Mouse (Mus musculus): ENCODE data around the gene Stat2. TPM values are rescaled to one million over a fixed set of nuclear protein-coding genes. Genes with fewer than 3 reads are reported as not detected.

The Stat2 gene
- polyA plus RNA-seq, 1 experiment from 2014 or later: 12.1 TPM

- DNase-seq: no peak
- Histone ChIP-seq H3K36me3 (replicated peaks; ENCODE audit: insufficient read depth, low read length) (peaks cover 3% of the 10 kb centered on the region; the same call in 1 of the 2 replicates), H3K27ac (ENCODE audit: low read depth) (peak overlapping the region; percentile 88), H3K9ac (replicated peaks) (peak overlapping the region; percentile 92), H3K9me3 (ENCODE audit: low read length) (no peaks in the 10 kb centered on the region), H3K4me3 (ENCODE audit: low read depth, low read length) (peak overlapping the region; percentile 65), H3K27me3 (ENCODE audit: insufficient read depth, low read length) (no peaks in the 10 kb centered on the region), H3K4me1 (ENCODE audit: insufficient read depth) (peaks cover 35% of the 10 kb centered on the region), H3K4me2 (ENCODE audit: low read depth, low read length) (peak overlapping the region; percentile 87)
- ATAC-seq: peak; percentile 28
- WGBS (ENCODE audit: insufficient replicate concordance): under 1% methylated on average over 9 of the region's 9 CpGs
- TF ChIP-seq CTCF (IDR thresholded peaks at IDR 0.05; ENCODE audit: low read depth) (0 out of 2 replicates have a peak, but pooled peaks have one; percentile 5), EP300 (IDR thresholded peaks at IDR 0.05; ENCODE audit: low read depth) (no peak)
These were observed 32.4 kb downstream of the Stat2 start for GRCm38 (mm10) chr10:128302785-128303125.

- Histone ChIP-seq H3K9ac (replicated peaks) (peak within 1 kb of the TSS; percentile 92), H3K36me3 (replicated peaks; ENCODE audit: insufficient read depth, low read length) (peaks cover 9% of the 10 kb centered on the region)
- WGBS (ENCODE audit: insufficient replicate concordance): under 1% methylated on average over 37 of the region's 37 CpGs
These were observed 33.0 kb downstream of the Stat2 start, which contains the start of gene Pan2 for GRCm38 (mm10) chr10:128303126-128304021. TSS of gene Pan2 (plus strand) at chr10:128303335.

GRCm38 (mm10) chr10:128309654-128310053, 39.3 kb downstream of the Stat2 start:
- DNase-seq (no peak), ATAC-seq (no peak)
- TF ChIP-seq EP300 (IDR thresholded peaks at IDR 0.05; ENCODE audit: low read depth): no peak
- no peak for TF ChIP-seq CTCF (IDR thresholded peaks at IDR 0.05; ENCODE audit: low read depth)
- 89% methylated on average over 7 of the region's 7 CpGs for WGBS (ENCODE audit: insufficient replicate concordance)
- Histone ChIP-seq H3K4me2 (ENCODE audit: low read depth, low read length) (no peak overlapping the region), H3K9me3 (ENCODE audit: low read length) (no peaks in the 10 kb centered on the region), H3K4me1 (ENCODE audit: insufficient read depth) (peaks cover 6% of the 10 kb centered on the region), H3K36me3 (replicated peaks; ENCODE audit: insufficient read depth, low read length) (peaks cover 55% of the 10 kb centered on the region), H3K4me3 (ENCODE audit: low read depth, low read length) (no peak overlapping the region), H3K27me3 (ENCODE audit: insufficient read depth, low read length) (no peaks in the 10 kb centered on the region), H3K9ac (replicated peaks) (no peak overlapping the region), H3K27ac (ENCODE audit: low read depth) (no peak overlapping the region)

More at GRCm38 (mm10) chr10:128303126-128304021, 33.0 kb downstream of the Stat2 start, which contains the start of gene Pan2:
- H3K4me2 ChIP-seq (ENCODE audit: low read depth, low read length): peak within 1 kb of the TSS; percentile 87
- peak within 1 kb of the TSS; percentile 88 for H3K27ac ChIP-seq (ENCODE audit: low read depth)
- H3K4me1 ChIP-seq (ENCODE audit: insufficient read depth): peaks cover 31% of the 10 kb centered on the region
- ATAC-seq: peak; percentile 99
- TF ChIP-seq CTCF (IDR thresholded peaks at IDR 0.05; ENCODE audit: low read depth): no peak
- TF ChIP-seq EP300 (IDR thresholded peaks at IDR 0.05; ENCODE audit: low read depth): peak; percentile 91
- no peaks in the 10 kb centered on the region for H3K27me3 ChIP-seq (ENCODE audit: insufficient read depth, low read length)
- peak; percentile 99 for DNase-seq
- H3K9me3 ChIP-seq (ENCODE audit: low read length): no peaks in the 10 kb centered on the region
- H3K4me3 ChIP-seq (ENCODE audit: low read depth, low read length): peak within 1 kb of the TSS; percentile 65

- no peak overlapping the region for H3K4me2 ChIP-seq (ENCODE audit: low read depth, low read length)
- H3K9ac ChIP-seq (replicated peaks): no peak overlapping the region
- H3K4me1 ChIP-seq (ENCODE audit: insufficient read depth): peaks cover 1% of the 10 kb centered on the region; the same call in 1 of the 2 replicates
- H3K27ac ChIP-seq (ENCODE audit: low read depth): no peak overlapping the region
- DNase-seq (no peak), ATAC-seq (no peak)
- no peaks in the 10 kb centered on the region for H3K9me3 ChIP-seq (ENCODE audit: low read length)
- TF ChIP-seq EP300 (IDR thresholded peaks at IDR 0.05; ENCODE audit: low read depth) (no peak), CTCF (IDR thresholded peaks at IDR 0.05; ENCODE audit: low read depth) (no peak)
- 80% methylated on average over 11 of the region's 11 CpGs for WGBS (ENCODE audit: insufficient replicate concordance)
- peaks cover 60% of the 10 kb centered on the region for H3K36me3 ChIP-seq (replicated peaks; ENCODE audit: insufficient read depth, low read length)
- no peaks in the 10 kb centered on the region for H3K27me3 ChIP-seq (ENCODE audit: insufficient read depth, low read length)
- H3K4me3 ChIP-seq (ENCODE audit: low read depth, low read length): no peak overlapping the region
These were observed 39.8 kb downstream of the Stat2 start for GRCm38 (mm10) chr10:128310177-128310576.

GRCm38 (mm10) chr10:128310902-128311301, 40.5 kb downstream of the Stat2 start:
- H3K36me3 ChIP-seq (replicated peaks; ENCODE audit: insufficient read depth, low read length): peaks cover 67% of the 10 kb centered on the region
- no peak overlapping the region for H3K4me2 ChIP-seq (ENCODE audit: low read depth, low read length)
- H3K27me3 ChIP-seq (ENCODE audit: insufficient read depth, low read length): no peaks in the 10 kb centered on the region
- no peak for DNase-seq
- 53% methylated on average over 4 of the region's 4 CpGs for WGBS (ENCODE audit: insufficient replicate concordance)
- ATAC-seq: no peak
- no peak overlapping the region for H3K4me3 ChIP-seq (ENCODE audit: low read depth, low read length)
- H3K9ac ChIP-seq (replicated peaks): no peak overlapping the region
- no peaks in the 10 kb centered on the region for H3K9me3 ChIP-seq (ENCODE audit: low read length)
- no peak overlapping the region for H3K27ac ChIP-seq (ENCODE audit: low read depth)
- H3K4me1 ChIP-seq (ENCODE audit: insufficient read depth): no peaks in the 10 kb centered on the region
- TF ChIP-seq EP300 (IDR thresholded peaks at IDR 0.05; ENCODE audit: low read depth) (no peak), CTCF (IDR thresholded peaks at IDR 0.05; ENCODE audit: low read depth) (no peak)

GRCm38 (mm10) chr10:128315578-128315977, 45.2 kb downstream of the Stat2 start:
- DNase-seq: no peak
- no peak overlapping the region for H3K27ac ChIP-seq (ENCODE audit: low read depth)
- no peak overlapping the region for H3K4me3 ChIP-seq (ENCODE audit: low read depth, low read length)
- H3K36me3 ChIP-seq (replicated peaks; ENCODE audit: insufficient read depth, low read length): peaks cover 82% of the 10 kb centered on the region
- TF ChIP-seq EP300 (IDR thresholded peaks at IDR 0.05; ENCODE audit: low read depth) (no peak), CTCF (IDR thresholded peaks at IDR 0.05; ENCODE audit: low read depth) (no peak)
- H3K4me2 ChIP-seq (ENCODE audit: low read depth, low read length): no peak overlapping the region
- peak; percentile 23; the same call in 1 of the 2 replicates for ATAC-seq
- H3K4me1 ChIP-seq (ENCODE audit: insufficient read depth): no peaks in the 10 kb centered on the region
- no peak overlapping the region for H3K9ac ChIP-seq (replicated peaks)
- 76% methylated on average over 8 of the region's 8 CpGs for WGBS (ENCODE audit: insufficient replicate concordance)
- no peaks in the 10 kb centered on the region for H3K9me3 ChIP-seq (ENCODE audit: low read length)
- no peaks in the 10 kb centered on the region for H3K27me3 ChIP-seq (ENCODE audit: insufficient read depth, low read length)

All from liver, postnatal 0 days (tissue).